Mouse (Mus musculus) MEL (cell line): Measurements from ENCODE around the gene Zcchc3. TPM values are rescaled to one million over a fixed set of nuclear protein-coding genes. Genes with fewer than 3 reads are reported as not detected.

Experiments
- DNase-seq: peaks from one replicate; pipeline ENCODE4 v3.0.0; 2011; ENCODE audit warnings: low read depth, low spot score
- H3K27ac ChIP-seq: 2 replicates; pipeline ENCODE4 v1.5.1; 2012; ENCODE audit warnings: low read depth, mild to moderate bottlenecking, control low read depth, low read length, moderate library complexity; ENCODE audit not compliant: control insufficient read depth
- H3K27me3 ChIP-seq, 2 experiments: fragments of 150-350 bp in 1 of 2; sonication (generic) in 1 of 2; 2 replicates each; pipeline ENCODE4 v1.6.1; 2012; ENCODE audit warnings: low read length in 2 of 2, mild to moderate bottlenecking in 2 of 2, improper control_type of control experiment in 1 of 2, moderate library complexity in 1 of 2; ENCODE audit not compliant: insufficient read depth in 2 of 2, control insufficient read depth in 1 of 2
- H3K36me3 ChIP-seq, 2 experiments: 2 replicates each; pipeline ENCODE4 v1.6.1; 2012 to 2014; ENCODE audit warnings: low read length in 2 of 2, improper control_type of control experiment in 1 of 2, inconsistent platforms in 1 of 2, mild to moderate bottlenecking in 1 of 2; ENCODE audit not compliant: insufficient read depth in 2 of 2, control insufficient read depth in 1 of 2
- H3K4me1 ChIP-seq, 2 experiments: fragments of 150-350 bp in 1 of 2; sonication (generic) in 1 of 2; 2 replicates each; pipeline ENCODE4 v1.6.1; 2012; ENCODE audit warnings: low read length in 2 of 2, improper control_type of control experiment in 1 of 2, mild to moderate bottlenecking in 1 of 2; ENCODE audit not compliant: insufficient read depth in 2 of 2, control insufficient read depth in 1 of 2
- H3K4me3 ChIP-seq, 2 experiments: fragments of 150-350 bp in 1 of 2; sonication (generic) in 1 of 2; 2 replicates each; pipeline ENCODE4 v1.5.1; 2012; ENCODE audit warnings: low read depth in 2 of 2, low read length in 2 of 2, mild to moderate bottlenecking in 2 of 2, moderate library complexity in 2 of 2, control low read depth in 1 of 2, improper control_type of control experiment in 1 of 2; ENCODE audit not compliant: control insufficient read depth in 1 of 2, insufficient read depth in 1 of 2
- H3K79me2 ChIP-seq: 2 replicates; pipeline ENCODE4 v1.6.1; 2012; ENCODE audit warnings: mild to moderate bottlenecking, low read length, moderate library complexity; ENCODE audit not compliant: control insufficient read depth, poor library complexity, insufficient read depth
- H3K9ac ChIP-seq: 2 replicates; pipeline ENCODE4 v1.6.1; 2012; ENCODE audit warnings: low read depth, mild to moderate bottlenecking, control low read depth, low read length, moderate library complexity; ENCODE audit not compliant: control insufficient read depth, poor library complexity, severe bottlenecking
- H3K9me3 ChIP-seq: fragments of 150-350 bp; sonication (generic); replicated peaks from 2 replicates; pipeline ENCODE4 v1.6.1; 2012; ENCODE audit warnings: mild to moderate bottlenecking, low read length, improper control_type of control experiment, moderate library complexity; ENCODE audit not compliant: insufficient read depth
- CHD1 ChIP-seq: IDR thresholded peaks from 2 replicates; pipeline ENCODE4 v1.6.1; 2012; ENCODE audit warnings: low read depth, mild to moderate bottlenecking, inconsistent platforms, low read length, improper control_type of control experiment
- CHD2 ChIP-seq: IDR thresholded peaks from 2 replicates; pipeline ENCODE4 v1.6.1; 2011; ENCODE audit warnings: low read length, improper control_type of control experiment
- CTCF ChIP-seq, 3 experiments: IDR thresholded peaks in 2 of 3; conservative IDR thresholded peaks in 1 of 3; 2 replicates each; pipeline ENCODE4 v1.5.1; 2011 to 2012; ENCODE audit warnings: low read length in 3 of 3, low read depth in 2 of 3, mild to moderate bottlenecking in 2 of 3, improper control_type of control experiment in 1 of 3, inconsistent platforms in 1 of 3, mixed read lengths in 1 of 3, moderate library complexity in 1 of 3; ENCODE audit not compliant: control insufficient read depth in 1 of 3, insufficient read depth in 1 of 3, poor library complexity in 1 of 3, severe bottlenecking in 1 of 3
- E2F4 ChIP-seq: IDR thresholded peaks from 2 replicates; pipeline ENCODE4 v1.6.1; 2011; ENCODE audit warnings: low read depth, low read length, improper control_type of control experiment, borderline replicate concordance
- ELF1 ChIP-seq: IDR thresholded peaks from 2 replicates; pipeline ENCODE4 v1.6.1; 2014; ENCODE audit warnings: low read depth, mild to moderate bottlenecking, inconsistent platforms, low read length, improper control_type of control experiment, moderate library complexity
- EP300 ChIP-seq, 2 experiments: IDR thresholded peaks; 2 replicates each; pipeline ENCODE4 v1.6.1; 2011; ENCODE audit warnings: improper control_type of control experiment in 2 of 2, low read length in 2 of 2, low read depth in 1 of 2, mild to moderate bottlenecking in 1 of 2
- ETS1 ChIP-seq: IDR thresholded peaks from 2 replicates; pipeline ENCODE4 v1.6.1; 2012; ENCODE audit warnings: low read depth, mild to moderate bottlenecking, inconsistent platforms, low read length, improper control_type of control experiment, moderate library complexity
- GATA1 ChIP-seq: IDR thresholded peaks from 2 replicates; pipeline ENCODE4 v1.6.1; 2011; ENCODE audit warnings: low read depth, low read length, improper control_type of control experiment
- HCFC1 ChIP-seq: IDR thresholded peaks from 2 replicates; pipeline ENCODE4 v1.6.1; 2012; ENCODE audit warnings: low read depth, mild to moderate bottlenecking, inconsistent platforms, low read length, improper control_type of control experiment, moderate library complexity
- JUND ChIP-seq: IDR thresholded peaks from 2 replicates; pipeline ENCODE4 v1.6.1; 2011; ENCODE audit warnings: low read depth, mild to moderate bottlenecking, improper control_type of control experiment, low read length
- KAT2A ChIP-seq: conservative IDR thresholded peaks from 2 replicates; pipeline ENCODE4 v1.6.1; 2012; ENCODE audit warnings: low read depth, low read length, improper control_type of control experiment, inconsistent platforms
- MAFK ChIP-seq: IDR thresholded peaks from 2 replicates; pipeline ENCODE4 v1.6.1; 2011; ENCODE audit warnings: low read depth, mild to moderate bottlenecking, low read length, improper control_type of control experiment, borderline replicate concordance
- MAX ChIP-seq: IDR thresholded peaks from 2 replicates; pipeline ENCODE4 v1.6.1; 2011; ENCODE audit warnings: low read length, improper control_type of control experiment
- MAZ ChIP-seq: IDR thresholded peaks from 2 replicates; pipeline ENCODE4 v1.6.1; 2012; ENCODE audit warnings: low read depth, mild to moderate bottlenecking, inconsistent platforms, low read length, improper control_type of control experiment
- MEF2A ChIP-seq: IDR thresholded peaks from 2 replicates; pipeline ENCODE4 v1.6.1; 2014; ENCODE audit warnings: low read depth, mild to moderate bottlenecking, inconsistent platforms, low read length, improper control_type of control experiment; ENCODE audit not compliant: poor library complexity, insufficient replicate concordance, severe bottlenecking; ENCODE audit errors: extremely low read depth
- MXI1 ChIP-seq: IDR thresholded peaks from 2 replicates; pipeline ENCODE4 v1.6.1; 2011; ENCODE audit warnings: mild to moderate bottlenecking, low read depth, low read length, improper control_type of control experiment
- MYB ChIP-seq: IDR thresholded peaks from 2 replicates; pipeline ENCODE4 v1.6.1; 2011; ENCODE audit warnings: mild to moderate bottlenecking, low read depth, low read length, improper control_type of control experiment
- MYC ChIP-seq: IDR thresholded peaks from 2 replicates; pipeline ENCODE4 v1.6.1; 2011; ENCODE audit warnings: low read depth, mild to moderate bottlenecking, low read length, improper control_type of control experiment, moderate library complexity
- NRF1 ChIP-seq: IDR thresholded peaks from 2 replicates; pipeline ENCODE4 v1.6.1; 2014; ENCODE audit warnings: low read depth, mild to moderate bottlenecking, inconsistent platforms, low read length, improper control_type of control experiment, moderate library complexity; ENCODE audit not compliant: poor library complexity, insufficient read depth, severe bottlenecking
- POLR2A ChIP-seq, 2 experiments: IDR thresholded peaks; 2 replicates each; pipeline ENCODE4 v1.6.1; 2011 to 2012; ENCODE audit warnings: low read length in 2 of 2, mild to moderate bottlenecking in 2 of 2, control low read depth in 1 of 2, improper control_type of control experiment in 1 of 2, low read depth in 1 of 2, moderate library complexity in 1 of 2; ENCODE audit not compliant: control insufficient read depth in 1 of 2, insufficient read depth in 1 of 2, poor library complexity in 1 of 2
- POLR2AphosphoS2 ChIP-seq: IDR thresholded peaks from 2 replicates; pipeline ENCODE4 v1.6.1; 2011; ENCODE audit warnings: low read length, improper control_type of control experiment
- POLR2AphosphoS5 ChIP-seq: IDR thresholded peaks from 2 replicates; pipeline ENCODE4 v1.6.1; 2012; ENCODE audit warnings: low read depth, borderline replicate concordance, mild to moderate bottlenecking, inconsistent platforms, low read length, moderate library complexity, mixed read lengths
- RAD21 ChIP-seq: IDR thresholded peaks from 2 replicates; pipeline ENCODE4 v1.6.1; 2011; ENCODE audit warnings: mild to moderate bottlenecking, low read depth, low read length, improper control_type of control experiment
- RCOR1 ChIP-seq: IDR thresholded peaks from 2 replicates; pipeline ENCODE4 v1.6.1; 2012; ENCODE audit warnings: low read depth, mild to moderate bottlenecking, inconsistent platforms, low read length, improper control_type of control experiment
- SMC3 ChIP-seq: IDR thresholded peaks from 2 replicates; pipeline ENCODE4 v1.6.1; 2011; ENCODE audit warnings: low read depth, low read length, improper control_type of control experiment
- TAL1 ChIP-seq: IDR thresholded peaks from 2 replicates; pipeline ENCODE4 v1.6.1; 2012; ENCODE audit warnings: mild to moderate bottlenecking, inconsistent platforms, low read length, moderate library complexity, mixed read lengths
- TBP ChIP-seq: IDR thresholded peaks from 2 replicates; pipeline ENCODE4 v1.8.0; 2011; ENCODE audit warnings: low read depth, low read length, improper control_type of control experiment
- TCF12 ChIP-seq: IDR thresholded peaks from 2 replicates; pipeline ENCODE4 v1.6.1; 2014; ENCODE audit warnings: low read depth, mild to moderate bottlenecking, inconsistent platforms, low read length, improper control_type of control experiment, moderate library complexity
- USF1 ChIP-seq: IDR thresholded peaks from 2 replicates; pipeline ENCODE4 v1.6.1; 2014; ENCODE audit warnings: low read depth, mild to moderate bottlenecking, inconsistent platforms, low read length, improper control_type of control experiment, moderate library complexity
- USF2 ChIP-seq, 2 experiments: IDR thresholded peaks; 2 replicates each; pipeline ENCODE4 v1.6.1; 2011 to 2012; ENCODE audit warnings: improper control_type of control experiment in 2 of 2, low read length in 2 of 2, borderline replicate concordance in 1 of 2, inconsistent platforms in 1 of 2, low read depth in 1 of 2, mild to moderate bottlenecking in 1 of 2; ENCODE audit not compliant: insufficient read depth in 1 of 2
- ZC3H11A ChIP-seq: IDR thresholded peaks from 2 replicates; pipeline ENCODE4 v1.6.1; 2012; ENCODE audit warnings: low read depth, mild to moderate bottlenecking, inconsistent platforms, low read length, improper control_type of control experiment
- ZKSCAN1 ChIP-seq: IDR thresholded peaks from 2 replicates; pipeline ENCODE4 v1.6.1; 2012; ENCODE audit warnings: low read depth, mild to moderate bottlenecking, inconsistent platforms, low read length, improper control_type of control experiment, moderate library complexity
- ZMIZ1 ChIP-seq: IDR thresholded peaks from 2 replicates; pipeline ENCODE4 v1.6.1; 2012; ENCODE audit warnings: low read depth, mild to moderate bottlenecking, inconsistent platforms, low read length, improper control_type of control experiment, moderate library complexity
- ZNF384 ChIP-seq: IDR thresholded peaks from 2 replicates; pipeline ENCODE4 v1.6.1; 2012; ENCODE audit warnings: low read depth, mild to moderate bottlenecking, inconsistent platforms, low read length, improper control_type of control experiment
- polyA plus RNA-seq, 2 experiments: library from polyadenylated mRNA; stranded (reverse) in 1 of 2; unstranded in 1 of 2; fragments of >175 nt in 1 of 2; fragments of >200 nt in 1 of 2; gene quantifications; 2 replicates each; pipeline versions ENCODE4 v1.2.1 to v1.2.4; 2012; ENCODE audit warnings: low replicate concordance in 2 of 2, low read depth in 1 of 2; ENCODE audit not compliant: insufficient read length in 2 of 2, insufficient read depth in 1 of 2, missing spikeins in 1 of 2
- total RNA-seq: library from RNA; depleted of rRNA; stranded (reverse); fragments of 300-350 nt; gene quantifications from 2 replicates; pipeline ENCODE4 v1.2.3, GENCODE M21; 2012

The Zcchc3 gene
- total and polyA plus RNA-seq, 3 experiments: 5.7 to 12.1 TPM; not detected in 1

GRCm38 (mm10) chr2:152363245-152364147 lies 51.3 kb downstream of the Zcchc3 start:
- H3K4me3 ChIP-seq: peak overlapping the region; percentile 55 to 66
- H3K79me2 ChIP-seq: no peaks in the 10 kb centered on the region
- H3K27ac ChIP-seq: peak overlapping the region; percentile 86
- H3K36me3 ChIP-seq: no peaks in the 10 kb centered on the region
- H3K9me3 ChIP-seq: no peaks in the 10 kb centered on the region
- no peaks in the 10 kb centered on the region for H3K27me3 ChIP-seq
- H3K4me1 ChIP-seq: peaks cover 0 to 4% of the 10 kb centered on the region in 2 experiments; a peak in 3 of 4 replicates
- DNase-seq: peak; percentile 95
- peak overlapping the region; percentile 78 for H3K9ac ChIP-seq
- peak; percentile 96 for TF ChIP-seq MYC
- peak; percentile 71 for TF ChIP-seq RAD21
- no peak; the same call in 1 of the 2 replicates for TF ChIP-seq HCFC1
- no peak for TF ChIP-seq ZKSCAN1
- TF ChIP-seq KAT2A: no peak; the same call in 1 of the 2 replicates
- TF ChIP-seq CHD1: peak; percentile 82; the same call in 1 of the 2 replicates
- TF ChIP-seq USF2 (IDR thresholded peaks at IDR 0.05; ENCODE audit: borderline replicate concordance in 1 of 2, insufficient read depth in 1 of 2, low read depth in 1 of 2, low read length in 2 of 2): no peak
- no peak; the same call in 1 of the 2 replicates for TF ChIP-seq ZMIZ1
- peak; percentile 20; the same call in 1 of the 2 replicates for TF ChIP-seq TCF12
- no peak for TF ChIP-seq TAL1
- TF ChIP-seq POLR2A (IDR thresholded peaks at IDR 0.05; ENCODE audit: control insufficient read depth in 1 of 2, insufficient read depth in 1 of 2, low read depth in 1 of 2, low read length in 2 of 2, poor library complexity in 1 of 2): peak in 1 of 2 experiments; percentile 63; a peak in 2 of 4 replicates
- TF ChIP-seq MAZ: 0 out of 2 replicates have a peak, but pooled peaks have one; percentile 26
- peak; percentile 89 to 98 (median 94) for TF ChIP-seq CTCF (IDR thresholded peaks at IDR 0.05 in 2 of 3, conservative IDR thresholded peaks at IDR 0.05 in 1 of 3; ENCODE audit: control insufficient read depth in 1 of 3, insufficient read depth in 1 of 3, low read depth in 2 of 3, low read length in 3 of 3, poor library complexity in 1 of 3, severe bottlenecking in 1 of 3)
- no peak for TF ChIP-seq RCOR1
- no peak for TF ChIP-seq POLR2AphosphoS5
- peak; percentile 6 to 37; a peak in 1 of 4 replicates for TF ChIP-seq EP300 (IDR thresholded peaks at IDR 0.05; ENCODE audit: low read depth in 1 of 2, low read length in 2 of 2)
- peak; percentile 83 for TF ChIP-seq MXI1
- TF ChIP-seq E2F4: no peak
- peak; percentile 6; the same call in 1 of the 2 replicates for TF ChIP-seq ETS1
- peak; percentile 40; the same call in 1 of the 2 replicates for TF ChIP-seq TBP
- TF ChIP-seq ELF1: 0 out of 2 replicates have a peak, but pooled peaks have one; percentile 11
- TF ChIP-seq NRF1: no peak; the same call in 1 of the 2 replicates
- TF ChIP-seq USF1: peak; percentile 77
- TF ChIP-seq POLR2AphosphoS2: no peak
- TF ChIP-seq JUND: peak; percentile 97
- TF ChIP-seq ZC3H11A: peak; percentile 51
- peak; percentile 74 for TF ChIP-seq ZNF384
- 0 out of 2 replicates have a peak, but pooled peaks have one; percentile 19 for TF ChIP-seq GATA1
- TF ChIP-seq MAX: peak; percentile 95
- no peak for TF ChIP-seq MAFK
- TF ChIP-seq CHD2: no peak
- no peak for TF ChIP-seq MYB
- no peak for TF ChIP-seq MEF2A
- TF ChIP-seq SMC3: peak; percentile 69
